Mouse (Mus musculus): ENCODE results near the gene Rpf1. TPM values are rescaled to one million over a fixed set of nuclear protein-coding genes. Genes with fewer than 3 reads are reported as not detected.

Rpf1 gene
- total RNA-seq, 1 experiment from 2014 or later = 110 TPM

- ATAC-seq (replicated peaks; ENCODE audit: low read depth, poor library complexity, severe bottlenecking) = no peak
Observed at GRCm38 (mm10) chr3:146501601-146502123, 19.6 kb downstream of the Rpf1 start.

- ATAC-seq (replicated peaks; ENCODE audit: low read depth, poor library complexity, severe bottlenecking) = peak; percentile 27; the same call in 1 of the 2 replicates
Observed at GRCm38 (mm10) chr3:146500810-146501201, 20.4 kb downstream of the Rpf1 start.

- ATAC-seq (replicated peaks; ENCODE audit: low read depth, poor library complexity, severe bottlenecking) = peak; percentile 26
Observed at GRCm38 (mm10) chr3:146500003-146500809, 21.0 kb downstream of the Rpf1 start.

GRCm38 (mm10) chr3:146499431-146500002 lies 21.7 kb downstream of the Rpf1 start, which contains the start of the genes Spata1 and Gng5:
Gene Spata1, minus strand, starts transcription at chr3:146499753.
Gene Gng5, plus strand, starts transcription at chr3:146499807.
- ATAC-seq (replicated peaks; ENCODE audit: low read depth, poor library complexity, severe bottlenecking) = peak; percentile 74

GRCm38 (mm10) chr3:146498989-146499388 lies 22.2 kb downstream of the Rpf1 start:
- ATAC-seq (replicated peaks; ENCODE audit: low read depth, poor library complexity, severe bottlenecking) = no peak

GRCm38 (mm10) chr3:146494941-146495340 lies 26.3 kb downstream of the Rpf1 start:
- no peak for ATAC-seq (replicated peaks; ENCODE audit: low read depth, poor library complexity, severe bottlenecking)

GRCm38 (mm10) chr3:146486464-146486863 lies 34.8 kb downstream of the Rpf1 start:
- ATAC-seq (replicated peaks; ENCODE audit: low read depth, poor library complexity, severe bottlenecking) = no peak

GRCm38 (mm10) chr3:146482044-146482443 lies 39.2 kb downstream of the Rpf1 start:
- ATAC-seq (replicated peaks; ENCODE audit: low read depth, poor library complexity, severe bottlenecking) = no peak

GRCm38 (mm10) chr3:146474428-146474827 lies 46.8 kb downstream of the Rpf1 start:
- no peak for ATAC-seq (replicated peaks; ENCODE audit: low read depth, poor library complexity, severe bottlenecking)

- no peak for ATAC-seq (replicated peaks; ENCODE audit: low read depth, poor library complexity, severe bottlenecking)
Observed at GRCm38 (mm10) chr3:146473741-146474140, 47.5 kb downstream of the Rpf1 start.

- no peak for ATAC-seq (replicated peaks; ENCODE audit: low read depth, poor library complexity, severe bottlenecking)
Observed at GRCm38 (mm10) chr3:146472657-146473056, 48.6 kb downstream of the Rpf1 start.

GRCm38 (mm10) chr3:146469226-146469625 lies 52.0 kb downstream of the Rpf1 start:
- no peak for ATAC-seq (replicated peaks; ENCODE audit: low read depth, poor library complexity, severe bottlenecking)

- no peak for ATAC-seq (replicated peaks; ENCODE audit: low read depth, poor library complexity, severe bottlenecking)
Observed at GRCm38 (mm10) chr3:146462939-146463338, 58.3 kb downstream of the Rpf1 start.

Other genes starting within 250 kb of the Rpf1 start
- gene Ssx2ip, start 116.8 kb downstream of the Rpf1 start, total RNA-seq (2017) = 35.7 and 37.3 TPM in 2 replicates
- 4.8 and 7.0 TPM in 2 replicates for gene Ctbs, start 71.6 kb downstream of the Rpf1 start, total RNA-seq (2017)
- gene Spata1, start 21.7 kb downstream of the Rpf1 start, total RNA-seq (2017) = 8.2 and 20.6 TPM in 2 replicates
- 93.1 and 141 TPM in 2 replicates for gene Gng5, start 21.6 kb downstream of the Rpf1 start, total RNA-seq (2017)
- not detected in 2 replicates for gene Uox, start 49.0 kb upstream of the Rpf1 start, total RNA-seq (2017)
- 0.64 TPM in 1 of 2 replicates, not detected in the other for gene Dnase2b, start 94.2 kb upstream of the Rpf1 start, total RNA-seq (2017)
- gene 4930503B20Rik, start 129.9 kb upstream of the Rpf1 start, total RNA-seq (2017) = 0.91 TPM in 1 of 2 replicates, not detected in the other
- gene Samd13, start 164.2 kb upstream of the Rpf1 start, total RNA-seq (2017) = 1.7 and 4.2 TPM in 2 replicates